Mouse (Mus musculus) mammary gland, adult 2 months (tissue): ENCODE results near the gene Tmem29. TPM values are rescaled to one million over a fixed set of nuclear protein-coding genes. Genes with fewer than 3 reads are reported as not detected.

Experiments used
- polyA plus RNA-seq: library from polyadenylated mRNA; depleted of rRNA; stranded (reverse); fragments of >200 nt; gene quantifications from 2 replicates; pipeline ENCODE4 v1.2.3, GENCODE M21; 2012; ENCODE audit warnings: low replicate concordance; rRNA removed

Gene Tmem29
- polyA plus RNA-seq, result 1.2 and 5.5 TPM in 2 replicates

DNA sequence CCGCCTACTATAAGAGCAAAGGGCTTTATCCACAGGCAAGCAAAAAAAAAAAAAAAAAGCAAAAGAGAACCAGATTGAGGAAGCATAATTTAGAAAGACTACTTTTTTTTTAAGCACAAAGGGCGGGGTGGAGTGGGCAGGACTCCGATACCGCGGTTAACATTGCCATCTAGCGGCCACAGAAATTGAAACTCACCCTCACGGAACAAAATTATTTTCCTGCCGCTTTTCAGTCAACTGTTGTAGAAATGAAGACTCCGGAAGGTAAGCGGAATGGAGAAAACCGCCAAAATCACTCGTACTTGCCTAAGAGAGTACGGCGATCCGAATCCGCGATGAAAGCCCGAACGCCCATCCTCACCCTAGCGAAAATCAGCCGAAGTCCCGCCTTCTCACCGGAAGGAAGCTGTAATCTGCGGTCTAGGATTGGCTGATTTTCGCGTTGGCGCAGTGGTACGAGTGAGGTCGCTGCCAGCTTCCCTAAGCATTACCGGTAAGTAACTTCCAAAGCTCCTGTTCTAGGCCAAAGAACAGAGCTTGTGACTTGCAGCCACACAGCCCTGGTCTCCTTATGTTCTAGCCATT is at the start of gene Tmem29:
Gene Tmem29 (minus strand): TSS at position 389 of the 585 bp plus-strand sequence.

Other genes with a start within 250 kb of the Tmem29 start
- 5.6 and 6.4 TPM in 2 replicates for gene Alas2, start 88.2 kb upstream of the Tmem29 start, polyA plus RNA-seq
- gene Pfkfb1, start 129.1 kb upstream of the Tmem29 start, polyA plus RNA-seq, result 38.3 and 84.1 TPM in 2 replicates
- gene Apex2, start 130.7 kb upstream of the Tmem29 start, polyA plus RNA-seq, result 8.5 and 14.1 TPM in 2 replicates
- 0.86 and 1.9 TPM in 2 replicates for gene Tro, start 198.4 kb upstream of the Tmem29 start, polyA plus RNA-seq